Mouse (Mus musculus) C2C12 (cell line): ENCODE results near the gene Pdcl3. TPM values are rescaled to one million over a fixed set of nuclear protein-coding genes. Genes with fewer than 3 reads are reported as not detected.

Experiments used
- H3K27me3 ChIP-seq: one replicate; pipeline ENCODE4 v1.6.1; 2011; ENCODE audit not compliant: control insufficient read depth, insufficient read depth, insufficient read length
- H3K36me3 ChIP-seq: one replicate; pipeline ENCODE4 v1.6.1; 2011; ENCODE audit not compliant: control insufficient read depth, insufficient read depth
- H3K4me3 ChIP-seq: one replicate; pipeline ENCODE4 v1.5.1; 2011; ENCODE audit warnings: mild to moderate bottlenecking, control low read depth; ENCODE audit not compliant: poor library complexity, insufficient read depth, severe bottlenecking
- H3K79me2 ChIP-seq: one replicate; pipeline ENCODE4 v1.6.1; 2011; ENCODE audit not compliant: control insufficient read depth, insufficient read depth
- H3K79me3 ChIP-seq: one replicate; pipeline ENCODE4 v1.6.1; 2011; ENCODE audit warnings: low read depth, control low read depth
- H3ac ChIP-seq: one replicate; pipeline ENCODE3; 2011; ENCODE audit warnings: low read depth; ENCODE audit not compliant: control insufficient read depth, insufficient read length
- CEBPB ChIP-seq: IDR thresholded peaks from one replicate; pipeline ENCODE4 v1.6.1; 2011; ENCODE audit warnings: low read depth, mild to moderate bottlenecking, control low read depth, moderate library complexity
- CTCF ChIP-seq: IDR thresholded peaks from one replicate; pipeline ENCODE4 v1.5.1; 2011; ENCODE audit not compliant: control insufficient read depth, insufficient read depth, insufficient read length
- FOSL1 ChIP-seq: IDR thresholded peaks from one replicate; pipeline ENCODE4 v1.8.0; 2011; ENCODE audit warnings: mild to moderate bottlenecking, low read length; ENCODE audit not compliant: poor library complexity, insufficient read depth, severe bottlenecking
- MAX ChIP-seq: IDR thresholded peaks from one replicate; pipeline ENCODE4 v1.6.1; 2011; ENCODE audit warnings: mild to moderate bottlenecking, control low read depth
- MYOD1 ChIP-seq: IDR thresholded peaks from one replicate; pipeline ENCODE4 v1.6.1; 2011; ENCODE audit warnings: low read depth; ENCODE audit not compliant: control insufficient read depth, insufficient read length
- MYOG ChIP-seq: IDR thresholded peaks from one replicate; pipeline ENCODE4 v1.6.1; 2011; ENCODE audit not compliant: control insufficient read depth, insufficient read length; ENCODE audit errors: extremely low read depth
- USF1 ChIP-seq: IDR thresholded peaks from one replicate; pipeline ENCODE4 v1.6.1; 2011; ENCODE audit warnings: low read depth, mild to moderate bottlenecking, control low read depth, moderate library complexity
- polyA plus RNA-seq: library from polyadenylated mRNA; unstranded; fragments of >200 nt; fragmentation: generic; extraction: Trizol; gene quantifications from one replicate; pipeline ENCODE4 v1.2.1, GENCODE M21; 2012; ENCODE audit warnings: missing spikeins

Gene Pdcl3
- polyA plus RNA-seq, 1 experiment = 98.7 TPM

GRCm38 (mm10) chr1:39012576-39012975 lies 27.2 kb downstream of the Pdcl3 start:
- no peak overlapping the region for H3ac ChIP-seq
- H3K4me3 ChIP-seq = no peak overlapping the region
- no peaks in the 10 kb centered on the region for H3K79me2 ChIP-seq
- TF ChIP-seq MYOG (no peak), USF1 (no peak), MAX (no peak), MYOD1 (no peak), CTCF (no peak), CEBPB (no peak), FOSL1 (no peak)
- H3K27me3 ChIP-seq = peaks cover 3% of the 10 kb centered on the region
- H3K36me3 ChIP-seq = no peaks in the 10 kb centered on the region
- H3K79me3 ChIP-seq = no peaks in the 10 kb centered on the region

DNA sequence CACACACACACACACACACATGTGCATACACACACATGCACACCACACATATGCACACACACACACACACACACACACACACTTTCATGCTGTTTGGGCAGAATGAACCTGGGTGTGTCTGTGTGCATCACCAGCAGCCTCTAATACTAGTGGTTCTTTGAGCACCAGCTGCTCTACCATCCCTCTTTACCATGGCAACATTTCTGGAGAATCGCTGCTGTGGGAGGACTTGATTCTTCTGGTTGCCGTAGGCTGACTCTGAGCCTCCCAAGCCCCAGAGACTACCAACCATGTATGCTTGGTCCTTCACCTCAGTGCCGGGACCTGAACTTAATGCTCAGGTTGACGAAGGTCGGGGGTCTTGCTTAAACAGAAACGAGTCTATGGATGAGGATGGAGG lies 28.4 kb downstream of the Pdcl3 start:
- no peaks in the 10 kb centered on the region for H3K36me3 ChIP-seq
- no peak overlapping the region for H3K4me3 ChIP-seq
- no peak overlapping the region for H3ac ChIP-seq
- no peaks in the 10 kb centered on the region for H3K79me3 ChIP-seq
- peaks cover 3% of the 10 kb centered on the region for H3K27me3 ChIP-seq
- TF ChIP-seq MYOD1 = no peak
- no peak for TF ChIP-seq FOSL1
- TF ChIP-seq MYOG = no peak
- no peak for TF ChIP-seq CEBPB
- TF ChIP-seq MAX = no peak
- no peak for TF ChIP-seq CTCF
- TF ChIP-seq USF1 = no peak
- H3K79me2 ChIP-seq = no peaks in the 10 kb centered on the region

DNA sequence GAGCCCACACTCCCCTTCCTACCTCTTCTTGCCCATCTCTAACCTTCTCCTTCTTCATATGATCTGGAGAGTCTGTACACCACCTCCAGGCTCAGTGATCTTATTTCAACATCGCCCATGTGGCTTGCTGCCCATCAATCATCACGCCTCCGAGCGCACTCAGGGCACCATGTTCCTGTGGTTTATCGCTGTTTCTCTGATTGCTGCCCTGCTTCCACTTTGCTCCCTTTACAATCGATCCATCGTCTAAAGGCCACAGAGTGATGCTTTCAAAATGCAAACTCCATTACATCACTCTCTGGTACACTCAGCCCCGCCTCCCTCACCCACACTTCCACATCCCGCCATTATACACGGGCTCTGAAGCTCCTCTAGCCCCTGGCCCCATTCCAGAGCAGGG lies 30.1 kb downstream of the Pdcl3 start:
- TF ChIP-seq CTCF = no peak
- no peak for TF ChIP-seq USF1
- TF ChIP-seq MYOD1 = no peak
- TF ChIP-seq FOSL1 = no peak
- no peak for TF ChIP-seq MAX
- TF ChIP-seq MYOG = no peak
- no peak for TF ChIP-seq CEBPB
- no peak overlapping the region for H3ac ChIP-seq
- no peak overlapping the region for H3K4me3 ChIP-seq
- H3K79me2 ChIP-seq = no peaks in the 10 kb centered on the region
- peaks cover 3% of the 10 kb centered on the region for H3K27me3 ChIP-seq
- H3K36me3 ChIP-seq = no peaks in the 10 kb centered on the region
- H3K79me3 ChIP-seq = no peaks in the 10 kb centered on the region

- H3K79me2 ChIP-seq = no peaks in the 10 kb centered on the region
- TF ChIP-seq FOSL1 (no peak), CEBPB (no peak), CTCF (no peak), MAX (no peak), MYOG (no peak), USF1 (no peak), MYOD1 (no peak)
- H3K4me3 ChIP-seq = no peak overlapping the region
- no peaks in the 10 kb centered on the region for H3K79me3 ChIP-seq
- H3K36me3 ChIP-seq = no peaks in the 10 kb centered on the region
- peaks cover 6% of the 10 kb centered on the region for H3K27me3 ChIP-seq
- H3ac ChIP-seq = no peak overlapping the region
These were observed 32.5 kb downstream of the Pdcl3 start for GRCm38 (mm10) chr1:39017871-39018270.

- H3K79me2 ChIP-seq = no peaks in the 10 kb centered on the region
- no peak for TF ChIP-seq MYOG
- no peak for TF ChIP-seq FOSL1
- no peak for TF ChIP-seq CEBPB
- no peak for TF ChIP-seq MYOD1
- no peak for TF ChIP-seq MAX
- TF ChIP-seq USF1 = no peak
- no peak for TF ChIP-seq CTCF
- H3ac ChIP-seq = no peak overlapping the region
- H3K27me3 ChIP-seq = peaks cover 17% of the 10 kb centered on the region
- no peaks in the 10 kb centered on the region for H3K36me3 ChIP-seq
- no peaks in the 10 kb centered on the region for H3K79me3 ChIP-seq
- H3K4me3 ChIP-seq = no peak overlapping the region
These were observed 39.7 kb downstream of the Pdcl3 start for GRCm38 (mm10) chr1:39025142-39025541.

DNA sequence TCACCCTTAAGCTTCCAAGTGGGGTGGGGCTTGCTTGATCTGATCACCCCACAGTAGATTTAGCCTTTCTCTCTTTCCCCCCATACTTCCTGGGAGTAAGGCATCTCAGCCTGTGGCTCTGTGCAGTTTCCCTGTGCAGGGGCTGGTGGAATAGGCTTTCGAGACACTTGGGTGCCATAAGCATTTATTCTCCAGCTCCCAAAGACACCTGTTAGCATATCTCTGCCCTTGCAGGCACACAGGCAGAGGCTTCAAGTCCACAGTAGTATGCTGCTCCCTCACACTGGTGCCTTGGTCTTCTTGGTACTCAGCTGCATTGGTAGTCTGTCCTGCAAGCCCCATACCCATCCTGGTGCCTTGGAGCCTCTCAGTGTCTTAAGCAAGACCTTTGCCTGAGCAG lies 40.4 kb downstream of the Pdcl3 start:
- Histone ChIP-seq H3ac (no peak overlapping the region), H3K36me3 (no peaks in the 10 kb centered on the region), H3K27me3 (peaks cover 17% of the 10 kb centered on the region), H3K79me3 (no peaks in the 10 kb centered on the region), H3K79me2 (no peaks in the 10 kb centered on the region), H3K4me3 (no peak overlapping the region)
- no peak for TF ChIP-seq FOSL1
- TF ChIP-seq CTCF = no peak
- TF ChIP-seq CEBPB = no peak
- no peak for TF ChIP-seq MAX
- TF ChIP-seq MYOD1 = no peak
- TF ChIP-seq USF1 = no peak
- TF ChIP-seq MYOG = no peak
